Mouse (Mus musculus) heart, adult 2 months (tissue): ENCODE measurements at regions not wholly inside any gene's neighbourhood (a gene's known extent, or its start where the extent isn't known, plus 50 kb on each side); places are given as distances from the start of the nearest gene placed in this dataset.

ENCODE experiments used
- EP300 ChIP-seq: fragments of 200-500 bp; IDR thresholded peaks from 2 replicates; pipeline ENCODE4 v1.6.1; 2011; ENCODE audit warnings: low read depth, low read length, control low read depth; ENCODE audit not compliant: insufficient read depth
- POLR2A ChIP-seq: fragments of 200-500 bp; IDR thresholded peaks from 2 replicates; pipeline ENCODE4 v1.6.1; 2011; ENCODE audit warnings: mild to moderate bottlenecking, low read depth, low read length, control low read depth; ENCODE audit not compliant: insufficient read depth

GRCm38 (mm10) chr10:87787521-87787920 is 70.5 kb upstream of the Igf1 start:
- TF ChIP-seq EP300 (no peak), POLR2A (no peak)
